Mouse (Mus musculus): ENCODE data around the gene Apbb1ip. TPM values are rescaled to one million over a fixed set of nuclear protein-coding genes. Genes with fewer than 3 reads are reported as not detected.

Apbb1ip gene
- total RNA-seq, 2 experiments from 2014 or later, result 3.9 to 4.0 TPM

- no peak for DNase-seq (ENCODE audit: low spot score in 2 of 2)
These were observed 1.3 kb downstream of the Apbb1ip start for GRCm38 (mm10) chr2:22775213-22775612.

GRCm38 (mm10) chr2:22775681-22776080, 1.8 kb downstream of the Apbb1ip start:
- DNase-seq (ENCODE audit: low spot score in 2 of 2), result no peak

- no peak for DNase-seq (ENCODE audit: low spot score in 2 of 2)
These were observed 2.8 kb downstream of the Apbb1ip start for GRCm38 (mm10) chr2:22776568-22777230.

GRCm38 (mm10) chr2:22777757-22778156, 3.9 kb downstream of the Apbb1ip start:
- DNase-seq (ENCODE audit: low spot score in 2 of 2), result no peak

- DNase-seq (ENCODE audit: low spot score in 2 of 2), result no peak
These were observed 7.0 kb downstream of the Apbb1ip start for GRCm38 (mm10) chr2:22780884-22781283.

GRCm38 (mm10) chr2:22781387-22782009, 7.6 kb downstream of the Apbb1ip start:
- no peak for DNase-seq (ENCODE audit: low spot score in 2 of 2)

GRCm38 (mm10) chr2:22782057-22782456, 8.2 kb downstream of the Apbb1ip start:
- no peak for DNase-seq (ENCODE audit: low spot score in 2 of 2)

GRCm38 (mm10) chr2:22783137-22783638, 9.3 kb downstream of the Apbb1ip start:
- DNase-seq (ENCODE audit: low spot score in 2 of 2), result no peak

- DNase-seq (ENCODE audit: low spot score in 2 of 2), result no peak
These were observed 10.3 kb downstream of the Apbb1ip start for GRCm38 (mm10) chr2:22784186-22784585.

- no peak for DNase-seq (ENCODE audit: low spot score in 2 of 2)
These were observed 10.9 kb downstream of the Apbb1ip start for GRCm38 (mm10) chr2:22784771-22785170.

- DNase-seq (ENCODE audit: low spot score in 2 of 2), result no peak
These were observed 14.8 kb downstream of the Apbb1ip start for GRCm38 (mm10) chr2:22788658-22789057.

GRCm38 (mm10) chr2:22789576-22789975, 15.7 kb downstream of the Apbb1ip start:
- no peak for DNase-seq (ENCODE audit: low spot score in 2 of 2)

GRCm38 (mm10) chr2:22790435-22790834, 16.5 kb downstream of the Apbb1ip start:
- DNase-seq (ENCODE audit: low spot score in 2 of 2), result no peak

- DNase-seq (ENCODE audit: low spot score in 2 of 2), result no peak
These were observed 21.2 kb downstream of the Apbb1ip start for GRCm38 (mm10) chr2:22795087-22795486.

- no peak for DNase-seq (ENCODE audit: low spot score in 2 of 2)
These were observed 22.6 kb downstream of the Apbb1ip start for GRCm38 (mm10) chr2:22796487-22796886.

- no peak for DNase-seq (ENCODE audit: low spot score in 2 of 2)
These were observed 25.6 kb downstream of the Apbb1ip start for GRCm38 (mm10) chr2:22799430-22800041.

- no peak for DNase-seq (ENCODE audit: low spot score in 2 of 2)
These were observed 31.7 kb downstream of the Apbb1ip start for GRCm38 (mm10) chr2:22805589-22805988.

GRCm38 (mm10) chr2:22806576-22806975, 32.7 kb downstream of the Apbb1ip start:
- DNase-seq (ENCODE audit: low spot score in 2 of 2), result no peak

GRCm38 (mm10) chr2:22807312-22807711, 33.4 kb downstream of the Apbb1ip start:
- DNase-seq (ENCODE audit: low spot score in 2 of 2), result no peak

GRCm38 (mm10) chr2:22810851-22811250, 37.0 kb downstream of the Apbb1ip start:
- DNase-seq (ENCODE audit: low spot score in 2 of 2), result no peak

- no peak for DNase-seq (ENCODE audit: low spot score in 2 of 2)
These were observed 37.6 kb downstream of the Apbb1ip start for GRCm38 (mm10) chr2:22811466-22811865.

- DNase-seq (ENCODE audit: low spot score in 2 of 2), result no peak
These were observed 40.0 kb downstream of the Apbb1ip start for GRCm38 (mm10) chr2:22813921-22814320.
